Mouse (Mus musculus) ovary, adult 2 months (tissue): Measurements from ENCODE around the gene Tns3. TPM values are rescaled to one million over a fixed set of nuclear protein-coding genes. Genes with fewer than 3 reads are reported as not detected.

Source experiments
- polyA plus RNA-seq: library from polyadenylated mRNA; depleted of rRNA; stranded (reverse); fragments of >200 nt; gene quantifications from 2 replicates; pipeline ENCODE4 v1.2.3, GENCODE M21; 2012; rRNA removed

Tns3 gene
- 71.0 and 75.1 TPM in 2 replicates for polyA plus RNA-seq

DNA sequence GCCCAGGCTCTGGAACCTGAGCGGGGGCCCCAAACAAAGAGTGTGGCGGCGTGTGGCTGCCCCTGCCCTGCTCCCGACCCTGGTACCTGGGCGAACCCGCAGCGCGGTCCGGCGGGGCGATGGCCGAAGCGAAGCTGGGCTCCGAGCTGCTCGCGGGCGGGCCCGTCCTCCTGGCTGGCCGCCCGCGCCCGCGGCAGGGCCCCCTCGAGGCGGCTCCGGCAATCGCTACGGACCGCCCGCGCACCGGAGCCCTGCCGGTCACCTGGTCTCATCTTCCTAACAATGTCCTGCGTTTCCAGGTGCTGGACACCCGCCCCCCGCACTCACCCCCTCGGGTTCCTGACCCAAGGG lies at the start of gene Tns3:
Tns3 (minus strand) TSS at position 143 of the 351 bp plus-strand sequence.

